Mouse (Mus musculus): ENCODE measurements around the gene Aen.

Gene Aen

GRCm38 (mm10) chr7:78938957-78939602, 43.4 kb downstream of the Aen start:
- DNase-seq (ENCODE audit: low read depth, low spot score): no peak

DNA sequence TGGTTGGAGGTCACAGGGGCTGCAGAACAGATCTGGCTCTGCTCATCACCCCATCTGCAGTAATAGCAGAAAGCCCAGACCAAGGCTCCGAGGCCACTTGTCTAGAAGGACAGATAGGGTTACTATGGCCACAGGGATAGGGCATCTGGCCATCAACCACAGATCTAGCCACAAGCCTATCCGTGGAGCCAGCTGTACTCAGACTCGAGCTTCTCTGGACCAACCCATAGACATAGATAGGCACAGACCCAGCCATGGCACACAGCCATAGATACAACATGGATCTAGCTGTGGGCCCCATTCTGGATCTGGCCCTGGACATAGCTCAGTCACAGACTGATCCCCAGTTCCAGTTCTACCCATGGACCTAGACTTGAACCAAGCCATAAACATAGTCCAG, 45.3 kb downstream of the Aen start:
- no peak for DNase-seq (ENCODE audit: low read depth, low spot score)

DNA sequence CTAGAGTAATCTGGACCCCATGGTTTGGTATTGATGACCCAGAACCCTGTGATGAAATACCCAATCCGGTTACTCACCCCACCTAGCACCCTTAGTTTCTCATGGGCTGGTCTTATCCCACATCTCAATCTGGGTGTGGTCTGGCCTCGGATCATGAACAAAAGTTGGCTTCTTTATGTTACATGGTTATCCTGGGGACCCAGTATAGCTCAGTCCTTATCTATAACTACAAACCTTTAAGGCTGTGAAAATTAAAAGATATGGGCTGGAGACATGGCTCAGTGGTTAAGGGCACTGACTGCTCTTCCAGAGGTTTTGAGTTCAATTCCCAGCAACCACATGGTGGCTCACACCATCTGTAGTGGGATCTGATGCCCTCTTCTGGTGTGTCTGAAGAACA, 46.9 kb downstream of the Aen start:
- no peak for DNase-seq (ENCODE audit: low read depth, low spot score)

- no peak for DNase-seq (ENCODE audit: low read depth, low spot score)
These were observed 58.4 kb downstream of the Aen start for GRCm38 (mm10) chr7:78953886-78954572.

DNA sequence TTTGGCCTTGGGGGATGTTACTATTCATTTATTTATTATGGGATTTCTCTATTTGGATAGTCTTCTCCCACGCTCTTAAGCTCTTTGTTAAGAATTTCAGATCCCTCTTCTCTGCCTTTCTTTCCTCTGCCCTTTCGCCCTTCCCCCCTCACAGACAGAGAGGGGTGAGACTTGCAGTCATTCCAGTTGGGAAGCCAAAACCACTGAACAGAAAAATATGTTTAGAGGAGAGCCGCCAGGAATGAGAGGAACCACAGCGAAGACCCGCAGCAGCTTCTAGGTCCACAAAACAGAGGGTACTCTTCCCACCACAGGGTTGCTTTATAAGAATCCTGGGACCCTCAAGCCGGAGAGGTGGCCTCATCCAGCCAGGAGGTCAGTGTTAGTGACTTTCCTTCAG, 59.0 kb downstream of the Aen start:
- DNase-seq (ENCODE audit: low read depth, low spot score): no peak

GRCm38 (mm10) chr7:78955086-78955485, 59.4 kb downstream of the Aen start:
- DNase-seq (ENCODE audit: low read depth, low spot score): no peak

DNA sequence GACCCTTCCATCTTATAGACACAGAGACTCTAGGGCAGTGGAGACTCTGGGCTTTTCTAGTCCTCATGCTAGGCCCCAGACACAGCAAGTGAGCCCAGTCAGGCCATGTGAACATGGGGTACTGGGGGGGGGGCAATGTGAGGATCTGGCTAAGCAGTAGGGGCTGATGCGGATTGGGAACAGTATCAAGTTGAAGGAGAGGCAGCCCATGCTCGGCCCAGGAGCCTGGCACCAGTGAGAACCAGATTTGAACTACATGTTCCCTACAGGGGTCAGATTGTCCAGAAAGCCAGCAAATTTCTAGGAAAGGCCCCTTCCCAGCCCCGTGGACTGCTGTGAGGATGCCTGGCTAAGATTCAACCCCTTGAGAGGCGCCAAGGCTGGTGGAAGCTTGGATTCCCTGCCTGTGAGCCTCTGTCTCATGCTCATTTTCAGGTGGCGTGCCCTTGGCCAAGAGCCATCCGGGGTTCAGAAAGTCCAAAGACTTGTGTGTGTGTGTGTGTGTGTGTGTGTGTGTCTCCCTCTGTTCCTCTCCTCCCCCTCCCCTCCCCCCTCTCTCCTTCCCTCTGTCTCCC, 62.9 kb downstream of the Aen start:
- no peak for DNase-seq (ENCODE audit: low read depth, low spot score)

All from retina, postnatal 7 days (tissue).